Mouse (Mus musculus): ENCODE measurements around the gene Rpl27.
"Not testable (repeated sequence)": the region's sequence is repeated elsewhere in the genome, so short reads cannot be mapped to it uniquely, and the experiment has no call there.

GRCm38 (mm10) chr11:101449596-101449995 is 7.5 kb downstream of the Rpl27 start:
- TF ChIP-seq CTCF (IDR thresholded peaks at IDR 0.05; ENCODE audit: extremely low read depth, insufficient read length, insufficient replicate concordance, low read depth, low read length); POLR2A (IDR thresholded peaks at IDR 0.05; ENCODE audit: low read depth, low read length): not testable (repeated sequence)
